Mouse (Mus musculus) cortical plate, adult 2 months (tissue): ENCODE measurements around the gene Olfr317. TPM values are rescaled to one million over a fixed set of nuclear protein-coding genes. Genes with fewer than 3 reads are reported as not detected.
"Not testable (repeated sequence)": the region's sequence is repeated elsewhere in the genome, so short reads cannot be mapped to it uniquely, and the experiment has no call there.

ENCODE experiments used
- H3K27ac ChIP-seq: fragments of 200-500 bp; 2 replicates; pipeline ENCODE4 v1.5.1; 2012; ENCODE audit warnings: low read length, control low read depth, inconsistent platforms; ENCODE audit not compliant: insufficient read depth
- H3K4me1 ChIP-seq: fragments of 200-500 bp; 2 replicates; pipeline ENCODE4 v1.6.1; 2011; ENCODE audit warnings: low read length; ENCODE audit not compliant: control insufficient read depth, insufficient read depth
- H3K4me3 ChIP-seq: fragments of 200-500 bp; 2 replicates; pipeline ENCODE4 v1.5.1; 2011; ENCODE audit warnings: mild to moderate bottlenecking, low read length, control low read depth; ENCODE audit not compliant: insufficient read depth
- CTCF ChIP-seq: fragments of 200-500 bp; IDR thresholded peaks from 2 replicates; pipeline ENCODE4 v1.5.1; 2011; ENCODE audit warnings: mild to moderate bottlenecking, control low read depth, low read length; ENCODE audit not compliant: insufficient read depth; ENCODE audit errors: extremely low read depth
- POLR2A ChIP-seq: fragments of 200-500 bp; IDR thresholded peaks from 2 replicates; pipeline ENCODE4 v1.6.1; 2011; ENCODE audit warnings: mild to moderate bottlenecking, low read length, control low read depth; ENCODE audit not compliant: insufficient read depth; ENCODE audit errors: extremely low read depth
- polyA plus RNA-seq: library from polyadenylated mRNA; depleted of rRNA; stranded (reverse); fragments of >200 nt; gene quantifications from 2 replicates; pipeline ENCODE4 v1.2.3, GENCODE M21; 2012; rRNA removed

Gene Olfr317
- polyA plus RNA-seq = 0.21 and 0.27 TPM in 2 replicates

GRCm38 (mm10) chr11:58738792-58739262 lies at the start of gene Olfr317:
Gene Olfr317, minus strand, starts transcription at chr11:58739212.
- Histone ChIP-seq H3K4me3 (no peak within 1 kb of the TSS), H3K4me1 (no peaks in the 10 kb centered on the region), H3K27ac (no peak within 1 kb of the TSS)
- TF ChIP-seq CTCF (no peak), POLR2A (no peak)

- H3K27ac ChIP-seq = no peak overlapping the region
- TF ChIP-seq CTCF (no peak), POLR2A (no peak)
- no peak overlapping the region for H3K4me3 ChIP-seq
- H3K4me1 ChIP-seq = peaks cover 1% of the 10 kb centered on the region; the same call in 1 of the 2 replicates
Measured at GRCm38 (mm10) chr11:58788346-58788745, 49.3 kb upstream of the Olfr317 start.

- no peak for TF ChIP-seq POLR2A
- Histone ChIP-seq H3K4me1 (peaks cover 1% of the 10 kb centered on the region; the same call in 1 of the 2 replicates), H3K4me3 (no peak overlapping the region), H3K27ac (no peak overlapping the region)
Measured at GRCm38 (mm10) chr11:58787651-58788050, 48.6 kb upstream of the Olfr317 start.

- Histone ChIP-seq H3K27ac (no peak overlapping the region), H3K4me3 (no peak overlapping the region), H3K4me1 (no peaks in the 10 kb centered on the region)
- TF ChIP-seq CTCF (no peak), POLR2A (no peak)
Measured at GRCm38 (mm10) chr11:58784182-58784581, 45.2 kb upstream of the Olfr317 start.

GRCm38 (mm10) chr11:58782480-58783089 lies 43.6 kb upstream of the Olfr317 start, which contains the start of gene Olfr314:
Gene Olfr314, plus strand, starts transcription at chr11:58782952.
- no peak within 1 kb of the TSS for H3K4me3 ChIP-seq
- TF ChIP-seq POLR2A = no peak
- no peak within 1 kb of the TSS for H3K27ac ChIP-seq
- H3K4me1 ChIP-seq = no peaks in the 10 kb centered on the region

- Histone ChIP-seq H3K4me1 (no peaks in the 10 kb centered on the region), H3K27ac (no peak within 1 kb of the TSS), H3K4me3 (no peak within 1 kb of the TSS)
- TF ChIP-seq CTCF = no peak
- no peak for TF ChIP-seq POLR2A
Measured at GRCm38 (mm10) chr11:58772888-58773287, 33.9 kb upstream of the Olfr317 start, which contains the start of gene Olfr315. Gene Olfr315, plus strand, starts transcription at chr11:58773188.

- Histone ChIP-seq H3K4me3 (no peak within 1 kb of the TSS), H3K27ac (no peak within 1 kb of the TSS), H3K4me1 (no peaks in the 10 kb centered on the region)
- TF ChIP-seq CTCF (no peak), POLR2A (no peak)
Measured at GRCm38 (mm10) chr11:58752434-58752833, 13.4 kb upstream of the Olfr317 start, which contains the start of gene Olfr316. Gene Olfr316, plus strand, starts transcription at chr11:58752734.

GRCm38 (mm10) chr11:58751096-58751495 lies 12.1 kb upstream of the Olfr317 start:
- not testable (repeated sequence) for H3K4me1 ChIP-seq, H3K27ac ChIP-seq, H3K4me3 ChIP-seq

- Histone ChIP-seq H3K27ac (no peak overlapping the region), H3K4me3 (no peak overlapping the region), H3K4me1 (no peaks in the 10 kb centered on the region)
- TF ChIP-seq CTCF (no peak), POLR2A (no peak)
Measured at GRCm38 (mm10) chr11:58733372-58733771, 5.6 kb downstream of the Olfr317 start.

- H3K4me3 ChIP-seq, H3K4me1 ChIP-seq, H3K27ac ChIP-seq: not testable (repeated sequence)
Measured at GRCm38 (mm10) chr11:58727896-58728650, 10.9 kb downstream of the Olfr317 start.
